Mouse (Mus musculus) kidney, embryonic 16.5 days (tissue): Measurements from ENCODE around the gene Dpp6. TPM values are rescaled to one million over a fixed set of nuclear protein-coding genes. Genes with fewer than 3 reads are reported as not detected.

Experiments
- ATAC-seq: fragments of 200-750 bp; cut with Nextera tagmentation; 2 replicates; pipeline ENCODE4 v1.8.0; 2017; ENCODE audit warnings: moderate TSS enrichment; ENCODE audit not compliant: low FRiP score, low TSS enrichment
- H3K27ac ChIP-seq: fragments of 300-500 bp; sonication (generic); 2 replicates; pipeline ENCODE4 v1.5.1; 2014; ENCODE audit warnings: low read length
- H3K27me3 ChIP-seq: fragments of 300-500 bp; sonication (generic); 2 replicates; pipeline ENCODE4 v1.6.1; 2014; ENCODE audit warnings: low read length, control low read depth, mixed read lengths; ENCODE audit not compliant: insufficient read depth
- H3K36me3 ChIP-seq: fragments of 300-500 bp; sonication (generic); 2 replicates; pipeline ENCODE4 v1.6.1; 2014; ENCODE audit warnings: low read length, control low read depth, mixed read lengths; ENCODE audit not compliant: insufficient read depth
- H3K4me1 ChIP-seq: fragments of 300-500 bp; sonication (generic); 2 replicates; pipeline ENCODE4 v1.6.1; 2014; ENCODE audit warnings: low read length, control low read depth, mixed read lengths; ENCODE audit not compliant: insufficient read depth
- H3K4me2 ChIP-seq: fragments of 300-500 bp; sonication (generic); replicated peaks from 2 replicates; pipeline ENCODE4 v1.6.1; 2014; ENCODE audit warnings: low read depth, low read length
- H3K4me3 ChIP-seq: fragments of 300-500 bp; sonication (generic); 2 replicates; pipeline ENCODE4 v1.5.1; 2014; ENCODE audit warnings: mild to moderate bottlenecking, low read length
- H3K9ac ChIP-seq: fragments of 300-500 bp; sonication (generic); replicated peaks from 2 replicates; pipeline ENCODE4 v1.6.1; 2014; ENCODE audit warnings: low read length
- H3K9me3 ChIP-seq: fragments of 300-500 bp; sonication (generic); 2 replicates; pipeline ENCODE4 v1.6.1; 2016; ENCODE audit warnings: low read length, control low read depth
- WGBS: fragments of 180-500 bp; shearing (Covaris S2); extraction: QIAGEN DNeasy Blood & Tissue Kit; methylation state at CpG from one replicate; pipeline ENCODE4 v1.1.7; 2014; 5-methylcytosine and 5-hydroxymethylcytosine counted together
- polyA plus RNA-seq: library from polyadenylated mRNA; unstranded; fragments of >200 nt; fragmentation: Nextera tagmentation; extraction: Ambion mirVana; gene quantifications from 2 replicates; pipeline ENCODE4 v1.2.1, GENCODE M21; 2015

Gene Dpp6
- polyA plus RNA-seq, 1 experiment from 2014 or later: 3.6 TPM

DNA sequence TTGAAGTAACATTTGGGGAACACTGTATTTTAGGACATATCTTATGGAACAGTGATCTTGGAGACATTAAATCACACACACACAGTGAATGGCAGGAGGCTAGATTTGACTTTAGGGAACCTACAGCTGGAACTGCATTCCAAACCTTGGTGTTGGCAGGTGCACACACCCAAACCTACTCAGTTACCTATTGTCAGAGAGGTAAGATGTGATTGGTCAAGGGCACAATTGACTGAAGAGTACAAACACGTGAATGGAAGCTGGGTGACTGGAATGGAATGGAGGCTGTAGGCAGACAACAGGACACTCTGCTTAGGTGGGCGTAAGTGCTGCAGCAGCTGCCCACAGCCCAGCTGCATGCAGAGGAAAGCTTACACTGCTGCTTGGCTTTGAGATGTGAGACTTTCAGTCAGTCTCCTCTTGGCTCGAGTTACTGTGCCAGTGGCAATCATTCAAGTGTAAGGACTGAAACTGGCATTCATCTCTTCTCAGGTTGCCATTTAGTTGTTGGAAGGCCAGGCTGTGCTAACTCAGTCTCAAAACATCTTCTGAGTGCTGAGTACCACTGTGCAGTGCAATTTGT is 507.4 kb downstream of the Dpp6 start:
- no peak overlapping the region for H3K4me2 ChIP-seq
- no peak overlapping the region for H3K4me3 ChIP-seq
- H3K9ac ChIP-seq: no peak overlapping the region
- ATAC-seq: peak; percentile 75; the same call in 1 of the 2 replicates
- no peaks in the 10 kb centered on the region; the same call in 1 of the 2 replicates for H3K4me1 ChIP-seq
- no peaks in the 10 kb centered on the region for H3K36me3 ChIP-seq
- 31% methylated on average over 3 of the region's 3 CpGs for WGBS
- H3K27me3 ChIP-seq: no peaks in the 10 kb centered on the region
- no peak overlapping the region for H3K27ac ChIP-seq
- H3K9me3 ChIP-seq: no peaks in the 10 kb centered on the region

DNA sequence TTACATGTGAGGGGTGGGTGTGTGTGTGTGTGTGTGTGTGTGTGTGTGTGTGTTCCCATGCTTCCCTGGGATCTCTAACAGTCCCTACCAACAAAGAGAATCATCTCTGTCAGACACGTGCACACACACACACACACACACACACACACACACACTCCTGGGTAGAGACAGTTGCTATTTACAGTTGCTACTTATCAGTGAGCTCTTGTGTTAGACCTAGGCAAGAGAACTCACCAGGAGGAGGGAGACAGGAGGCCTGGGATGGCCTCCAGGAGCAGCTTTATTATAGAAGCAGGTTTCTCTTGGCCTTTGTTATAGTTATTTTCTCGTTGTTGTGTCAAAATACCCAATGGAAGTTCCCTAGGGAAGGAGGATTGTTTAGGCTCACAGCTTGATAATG is 519.7 kb downstream of the Dpp6 start:
- no peak overlapping the region for H3K9ac ChIP-seq
- no peaks in the 10 kb centered on the region for H3K4me1 ChIP-seq
- no peak overlapping the region for H3K4me2 ChIP-seq
- no peak for ATAC-seq
- H3K27ac ChIP-seq: no peak overlapping the region
- no peak overlapping the region for H3K4me3 ChIP-seq
- no peaks in the 10 kb centered on the region for H3K27me3 ChIP-seq
- no peaks in the 10 kb centered on the region for H3K9me3 ChIP-seq
- H3K36me3 ChIP-seq: no peaks in the 10 kb centered on the region
- WGBS: 75% methylated on average over 2 of the region's 2 CpGs

DNA sequence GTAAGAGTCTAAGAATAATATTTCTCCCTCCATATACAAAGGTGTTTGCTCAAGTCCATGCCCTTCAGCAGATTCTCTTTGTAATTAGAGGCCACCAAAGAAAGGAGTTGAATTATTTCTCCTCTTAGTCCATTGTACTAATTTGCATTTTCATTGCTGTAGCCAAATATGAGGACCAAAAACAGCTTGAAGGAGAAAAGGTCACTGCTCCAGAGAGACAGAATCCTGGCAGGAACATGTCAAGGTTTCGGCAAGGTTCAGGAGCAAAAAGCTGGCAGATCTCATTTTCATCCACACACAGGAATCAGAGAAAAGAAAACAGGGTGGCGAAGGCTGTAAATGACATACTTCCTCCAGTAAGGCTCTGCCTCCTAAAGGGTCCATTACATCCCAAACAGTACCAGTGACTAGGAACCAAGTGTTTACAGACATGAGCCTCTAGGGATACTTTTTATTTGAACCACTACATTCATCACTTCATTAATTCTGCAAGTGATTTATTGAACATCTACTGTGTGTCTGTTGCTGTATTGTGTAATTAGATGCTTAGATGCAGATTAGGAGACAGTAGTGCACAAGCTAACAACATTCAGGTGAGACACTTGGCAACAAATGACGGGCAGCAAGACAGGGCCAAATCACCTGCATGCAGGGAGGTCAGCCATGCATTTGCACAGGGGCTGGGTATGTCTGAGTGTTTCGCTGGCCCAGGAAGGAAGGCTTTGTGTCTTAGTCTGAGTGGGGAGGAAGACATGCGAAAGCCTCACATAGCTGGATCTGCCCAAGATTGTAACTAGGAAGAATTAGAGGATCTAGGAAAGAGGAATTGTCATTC is 522.4 kb downstream of the Dpp6 start:
- Histone ChIP-seq H3K4me3 (no peak overlapping the region), H3K4me2 (no peak overlapping the region), H3K4me1 (no peaks in the 10 kb centered on the region), H3K36me3 (no peaks in the 10 kb centered on the region), H3K9ac (no peak overlapping the region), H3K27me3 (no peaks in the 10 kb centered on the region), H3K9me3 (no peaks in the 10 kb centered on the region), H3K27ac (no peak overlapping the region)
- no peak for ATAC-seq
- WGBS: 66% methylated on average over 5 of the region's 5 CpGs

DNA sequence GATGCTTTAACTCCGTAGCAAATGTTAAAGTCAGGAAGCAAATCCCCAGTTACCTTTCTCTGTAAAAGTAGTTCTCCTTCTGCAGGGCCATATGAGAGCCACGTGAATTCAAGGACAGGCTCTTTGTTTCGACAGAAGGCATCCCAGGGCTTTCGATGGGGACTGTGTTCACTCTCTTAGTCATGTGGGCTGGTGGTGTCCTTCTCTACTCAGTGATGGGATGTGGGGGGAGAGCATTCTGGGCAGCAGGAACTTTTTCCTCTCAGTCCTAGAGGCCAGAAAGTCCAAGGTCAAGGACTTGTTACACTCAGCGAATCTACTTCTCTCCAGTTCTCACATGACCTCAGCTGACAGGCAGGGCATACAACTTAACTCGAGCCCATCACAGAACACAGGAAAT is 525.3 kb downstream of the Dpp6 start:
- H3K36me3 ChIP-seq: no peaks in the 10 kb centered on the region
- no peak for ATAC-seq
- no peaks in the 10 kb centered on the region for H3K27me3 ChIP-seq
- no peaks in the 10 kb centered on the region for H3K4me1 ChIP-seq
- no peaks in the 10 kb centered on the region for H3K9me3 ChIP-seq
- 56% methylated on average over 6 of the region's 6 CpGs for WGBS
- H3K9ac ChIP-seq: no peak overlapping the region
- no peak overlapping the region for H3K4me2 ChIP-seq
- H3K27ac ChIP-seq: no peak overlapping the region
- no peak overlapping the region for H3K4me3 ChIP-seq

DNA sequence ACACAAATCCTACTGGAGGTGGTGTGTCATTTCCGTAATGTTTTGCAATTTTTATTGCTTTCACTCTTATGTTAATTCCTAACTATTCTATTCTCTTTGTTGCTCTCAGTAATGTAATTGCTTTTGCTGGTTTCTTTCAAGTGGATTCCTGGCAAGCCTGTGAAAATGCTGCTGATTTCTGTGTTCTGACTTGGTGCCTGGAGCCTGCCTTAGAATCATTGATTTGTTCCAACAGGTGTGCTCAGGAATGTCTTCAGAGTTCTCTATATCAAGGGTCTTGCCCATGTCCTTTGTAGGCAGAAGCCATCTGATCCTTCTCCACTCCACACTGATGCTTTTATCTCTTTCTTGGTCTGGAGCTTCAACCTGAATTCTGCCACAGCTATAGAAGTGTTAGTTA is 526.6 kb downstream of the Dpp6 start:
- H3K36me3 ChIP-seq: no peaks in the 10 kb centered on the region
- H3K4me3 ChIP-seq: no peak overlapping the region
- H3K9ac ChIP-seq: no peak overlapping the region
- H3K4me2 ChIP-seq: no peak overlapping the region
- H3K27me3 ChIP-seq: no peaks in the 10 kb centered on the region
- no peaks in the 10 kb centered on the region for H3K9me3 ChIP-seq
- WGBS: 57% methylated on average over 1 of the region's 1 CpGs
- no peaks in the 10 kb centered on the region for H3K4me1 ChIP-seq
- no peak for ATAC-seq
- no peak overlapping the region for H3K27ac ChIP-seq

DNA sequence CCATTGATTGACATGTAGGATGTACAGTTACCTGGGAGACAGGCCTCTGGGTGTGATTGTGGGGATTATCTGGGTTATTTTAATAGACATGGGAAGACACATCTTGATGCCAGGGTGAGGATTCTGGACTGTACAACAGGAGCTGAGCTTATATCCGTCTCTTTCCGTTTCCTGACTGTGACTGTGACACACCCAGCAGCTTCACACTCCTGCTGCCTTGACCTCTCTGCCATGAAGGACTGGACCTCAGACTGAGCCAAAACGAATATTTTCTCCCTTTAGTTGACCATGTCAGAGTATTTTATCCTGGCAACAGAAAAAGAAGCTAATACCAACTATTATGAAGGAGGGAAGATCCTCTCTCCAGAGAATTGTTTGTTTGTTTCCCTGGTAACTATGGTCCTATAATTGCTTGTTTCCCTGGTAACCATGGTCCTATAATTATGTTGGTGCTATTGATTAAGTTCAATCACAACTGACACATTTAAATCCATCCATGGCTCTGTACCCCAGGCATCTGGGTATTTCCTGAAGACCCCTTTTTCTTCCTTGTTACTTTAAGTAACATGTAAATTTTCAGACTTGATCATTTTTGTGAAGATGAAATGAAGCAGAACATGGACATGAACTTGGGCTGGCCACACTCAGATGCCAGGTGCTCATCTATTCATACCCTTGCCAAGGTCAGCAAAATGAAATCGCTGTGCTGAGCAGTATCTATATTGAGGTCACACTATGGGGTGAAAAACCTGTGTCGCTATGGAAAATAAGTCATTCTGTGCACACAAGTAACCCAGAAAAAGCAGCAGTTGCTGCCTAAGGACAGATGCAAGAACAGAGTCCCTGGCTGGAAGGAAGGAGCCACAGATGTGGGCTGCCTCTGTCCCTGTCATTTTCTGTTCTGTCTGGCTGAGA is 531.4 kb downstream of the Dpp6 start:
- no peak overlapping the region for H3K4me2 ChIP-seq
- no peaks in the 10 kb centered on the region for H3K9me3 ChIP-seq
- 72% methylated on average over 5 of the region's 5 CpGs for WGBS
- no peaks in the 10 kb centered on the region for H3K4me1 ChIP-seq
- H3K4me3 ChIP-seq: no peak overlapping the region
- H3K27me3 ChIP-seq: no peaks in the 10 kb centered on the region
- no peak for ATAC-seq
- no peak overlapping the region for H3K27ac ChIP-seq
- H3K9ac ChIP-seq: no peak overlapping the region
- H3K36me3 ChIP-seq: no peaks in the 10 kb centered on the region

DNA sequence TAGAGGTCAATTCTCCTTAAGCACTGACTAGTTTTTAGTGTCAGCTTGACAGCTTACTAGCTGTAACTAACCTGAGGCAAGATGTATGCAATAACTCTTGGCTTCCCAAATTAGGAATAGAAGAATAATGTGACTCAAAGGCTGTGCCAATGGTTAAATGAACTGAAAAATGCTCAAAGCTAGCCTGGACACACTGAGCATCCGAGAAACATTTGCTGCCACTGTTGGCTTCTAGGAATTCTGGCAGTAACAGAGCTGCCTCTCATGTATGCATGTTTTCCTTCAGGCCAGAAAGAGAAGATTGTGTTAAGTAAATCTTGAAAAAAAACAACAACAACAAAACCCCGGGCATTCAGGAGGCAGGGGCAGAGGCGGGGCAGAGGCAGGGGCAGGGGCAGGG is 540.6 kb downstream of the Dpp6 start:
- whole genome bisulfite sequencing: 66% methylated on average over 3 of the region's 3 CpGs
- no peak overlapping the region for H3K4me2 ChIP-seq
- no peaks in the 10 kb centered on the region for H3K9me3 ChIP-seq
- no peak for ATAC-seq
- H3K4me3 ChIP-seq: no peak overlapping the region
- no peaks in the 10 kb centered on the region for H3K4me1 ChIP-seq
- H3K36me3 ChIP-seq: no peaks in the 10 kb centered on the region
- no peak overlapping the region for H3K27ac ChIP-seq
- H3K9ac ChIP-seq: no peak overlapping the region
- H3K27me3 ChIP-seq: no peaks in the 10 kb centered on the region

DNA sequence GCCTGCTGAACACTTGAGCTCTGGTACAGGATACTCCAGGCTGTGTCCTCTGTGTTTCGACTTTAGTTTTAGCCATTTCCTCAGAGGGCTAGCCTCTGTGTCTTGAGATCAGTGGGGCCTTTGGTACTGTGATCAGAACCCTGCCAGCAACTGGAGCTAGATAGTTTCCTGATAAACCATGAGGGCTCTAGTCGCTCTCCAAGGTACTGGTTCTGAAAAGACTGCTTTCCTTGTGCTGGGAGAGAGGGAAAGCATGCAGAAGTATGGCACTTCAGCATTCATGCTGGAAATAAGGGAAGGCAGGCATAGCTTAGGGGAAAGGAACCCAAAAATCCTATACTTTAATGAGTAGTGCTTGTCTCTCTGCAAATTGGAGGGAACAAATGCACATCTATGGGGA is 548.9 kb downstream of the Dpp6 start:
- no peak overlapping the region for H3K9ac ChIP-seq
- H3K9me3 ChIP-seq: no peaks in the 10 kb centered on the region
- H3K4me2 ChIP-seq: no peak overlapping the region
- H3K27me3 ChIP-seq: no peaks in the 10 kb centered on the region
- H3K4me1 ChIP-seq: no peaks in the 10 kb centered on the region
- no peaks in the 10 kb centered on the region for H3K36me3 ChIP-seq
- whole genome bisulfite sequencing: 57% methylated on average over 2 of the region's 2 CpGs
- no peak for ATAC-seq
- no peak overlapping the region for H3K4me3 ChIP-seq
- H3K27ac ChIP-seq: no peak overlapping the region

DNA sequence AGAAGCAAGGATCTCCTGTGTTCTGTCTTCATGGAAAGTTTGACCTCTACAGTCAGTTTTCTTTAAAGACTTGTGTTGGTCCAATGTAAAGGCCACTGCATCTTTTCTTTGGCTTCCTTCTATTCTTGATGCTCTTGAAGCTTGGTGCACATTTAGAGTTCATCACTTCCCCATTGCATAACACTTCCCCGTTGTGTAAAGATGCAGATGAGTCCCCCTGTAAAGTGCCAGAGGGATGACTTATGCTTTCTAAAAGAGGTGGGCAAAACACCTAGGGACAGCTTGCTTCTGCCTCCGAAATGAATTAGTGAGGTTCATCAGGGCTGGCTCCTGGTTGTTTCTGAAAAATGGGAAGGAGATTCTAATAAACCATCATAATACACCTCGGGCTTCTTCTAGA is 553.8 kb downstream of the Dpp6 start:
- H3K4me3 ChIP-seq: no peak overlapping the region
- H3K27ac ChIP-seq: no peak overlapping the region
- no peaks in the 10 kb centered on the region for H3K27me3 ChIP-seq
- no peak overlapping the region for H3K9ac ChIP-seq
- no peak for ATAC-seq
- WGBS: 76% methylated on average over 3 of the region's 3 CpGs
- H3K9me3 ChIP-seq: no peaks in the 10 kb centered on the region
- no peaks in the 10 kb centered on the region for H3K36me3 ChIP-seq
- no peak overlapping the region for H3K4me2 ChIP-seq
- H3K4me1 ChIP-seq: no peaks in the 10 kb centered on the region
